Mouse (Mus musculus) kidney, postnatal 4 days (tissue): ENCODE measurements around the gene Sned1.
"Not testable (repeated sequence)": the region's sequence is repeated elsewhere in the genome, so short reads cannot be mapped to it uniquely, and the experiment has no call there.

Experiments used
- DNase-seq, 2 experiments: peaks; one replicate each; pipeline ENCODE4 v3.0.0; 2021; ENCODE audit warnings: mixed read lengths in 2 of 2

Gene Sned1

DNA sequence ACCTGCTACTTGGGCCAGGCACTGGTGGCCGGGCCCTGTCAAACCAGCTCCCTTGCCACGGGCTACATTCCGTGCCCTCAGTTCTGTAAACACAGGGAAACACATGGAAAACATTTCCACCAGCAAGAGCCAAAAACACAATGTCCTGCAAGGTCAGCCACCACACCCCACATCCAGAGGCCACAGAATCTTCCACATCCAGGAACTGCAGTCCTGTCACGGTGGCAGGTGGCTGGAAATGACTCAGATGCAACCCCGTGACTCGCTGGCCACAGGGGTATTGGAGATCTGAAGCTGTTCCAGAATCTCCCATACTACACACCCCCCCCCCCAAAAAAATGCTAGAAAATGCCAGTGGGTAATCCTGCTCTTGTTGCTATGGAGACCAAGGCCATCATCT lies 6.4 kb upstream of the Sned1 start:
- DNase-seq, result no peak

- no peak for DNase-seq
Observed at GRCm38 (mm10) chr1:93229626-93230025, 6.0 kb upstream of the Sned1 start.

- peak; percentile 55 to 69 for DNase-seq
Observed at GRCm38 (mm10) chr1:93236545-93236924, 894 bp downstream of the Sned1 start.

GRCm38 (mm10) chr1:93237676-93238075 lies 2.0 kb downstream of the Sned1 start:
- no peak for DNase-seq

- peak; percentile 59 to 69 for DNase-seq
Observed at GRCm38 (mm10) chr1:93238201-93238600, 2.6 kb downstream of the Sned1 start.

DNA sequence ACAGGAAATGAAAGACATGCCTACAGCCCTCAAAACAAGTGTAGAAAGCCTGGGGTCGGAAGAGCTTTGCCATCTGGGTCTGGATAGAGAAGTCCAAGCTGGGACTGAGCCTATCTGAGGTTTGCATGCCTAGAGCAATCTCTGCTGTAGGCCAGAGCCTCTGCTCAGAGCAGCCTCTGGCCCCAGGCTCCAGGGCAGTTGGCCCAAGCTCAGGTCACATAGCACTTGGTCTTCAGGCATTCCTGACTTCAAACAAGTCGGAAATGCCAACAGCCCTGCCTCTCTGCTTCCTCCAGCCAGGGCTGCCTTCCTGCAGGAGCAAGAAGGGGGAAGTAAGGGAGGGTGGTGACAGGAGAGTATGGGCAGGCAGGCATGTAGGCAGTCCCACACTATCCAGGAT lies 10.3 kb downstream of the Sned1 start:
- peak in 1 of 2 experiments; percentile 25 for DNase-seq

GRCm38 (mm10) chr1:93252586-93252985 lies 16.9 kb downstream of the Sned1 start:
- no peak for DNase-seq

DNA sequence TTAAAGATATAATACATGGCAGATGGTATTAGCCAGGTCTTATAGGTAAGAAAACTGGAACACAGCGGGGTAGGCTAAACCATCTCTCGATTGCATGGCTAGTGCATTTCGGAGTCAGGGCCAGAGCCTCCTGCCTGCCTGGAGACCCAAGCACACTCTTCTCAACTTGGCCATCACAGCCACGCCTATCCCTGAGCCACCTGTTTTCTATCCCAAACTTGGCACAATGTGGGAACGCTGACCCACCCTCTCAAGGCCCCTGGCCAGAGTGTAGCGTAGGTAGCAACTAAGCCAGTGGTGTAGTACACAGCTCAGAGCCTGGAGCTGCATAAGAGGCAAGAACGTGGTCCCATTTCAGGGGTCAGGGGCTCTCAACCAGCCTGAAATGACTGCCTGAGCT lies 20.1 kb downstream of the Sned1 start:
- no peak for DNase-seq

- DNase-seq, result no peak
Observed at GRCm38 (mm10) chr1:93257560-93257959, 21.9 kb downstream of the Sned1 start.

- peak; percentile 46 to 47 for DNase-seq
Observed at GRCm38 (mm10) chr1:93267207-93267606, 31.6 kb downstream of the Sned1 start.

DNA sequence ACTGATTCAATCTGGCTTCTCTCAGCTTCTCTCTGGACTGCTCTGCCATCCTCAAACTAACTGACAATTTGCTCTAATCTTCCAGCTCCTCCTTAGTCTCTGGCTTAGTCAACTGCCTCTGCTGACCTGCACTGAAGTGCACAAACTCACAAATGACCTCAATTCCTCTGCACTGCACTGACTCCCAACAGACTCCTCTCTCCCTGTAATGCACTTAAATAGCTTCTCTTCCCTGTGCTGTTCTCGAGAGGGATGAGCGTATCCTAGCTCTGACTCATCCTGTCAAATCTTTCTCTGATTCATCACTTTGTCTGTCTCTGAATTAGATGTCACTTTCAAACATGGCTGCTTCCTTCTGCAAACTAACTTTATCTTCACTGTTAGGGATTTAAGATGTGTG lies 32.6 kb downstream of the Sned1 start:
- no peak for DNase-seq

- no peak for DNase-seq
Observed at GRCm38 (mm10) chr1:93270516-93271240, 35.0 kb downstream of the Sned1 start.

DNA sequence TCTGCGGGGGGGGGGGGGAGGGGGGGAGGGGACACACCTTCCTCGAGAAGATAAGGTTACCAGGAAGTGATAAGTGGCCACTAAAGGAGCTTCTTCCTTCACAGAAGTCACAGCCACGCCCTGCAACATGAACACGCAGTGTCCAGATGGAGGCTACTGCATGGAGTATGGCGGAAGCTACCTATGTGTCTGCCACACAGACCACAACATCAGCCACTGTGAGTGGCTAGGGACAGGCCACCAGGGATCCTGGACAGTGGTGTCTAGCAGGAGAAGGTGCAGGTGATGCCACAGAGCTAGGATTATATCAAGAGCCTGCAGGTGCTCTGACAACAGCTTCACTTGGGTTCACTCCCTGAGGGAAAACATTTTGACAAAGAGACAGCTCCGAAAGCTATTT lies 36.1 kb downstream of the Sned1 start:
- DNase-seq, result no peak

GRCm38 (mm10) chr1:93272409-93272821 lies 36.8 kb downstream of the Sned1 start:
- DNase-seq, result peak; percentile 80 to 82

DNA sequence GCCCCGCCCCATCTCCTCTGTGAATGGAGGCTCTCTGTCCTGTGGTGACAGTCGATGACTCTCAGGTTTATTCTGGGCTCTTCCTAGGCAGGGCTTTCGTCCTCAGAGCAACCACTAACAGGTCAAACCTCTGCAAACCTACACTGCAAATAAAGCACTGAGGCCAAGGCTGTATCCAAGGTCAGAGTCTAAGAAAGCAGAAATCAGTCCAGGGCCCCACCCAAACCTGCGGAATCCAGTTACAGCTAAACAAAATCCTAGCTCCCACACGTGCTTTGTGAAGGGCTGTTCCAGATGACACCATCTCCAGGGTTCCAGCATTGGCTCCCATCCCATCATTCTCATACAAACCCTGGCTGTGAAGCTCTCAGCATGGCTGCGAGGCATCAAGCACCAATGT lies 39.9 kb downstream of the Sned1 start:
- no peak for DNase-seq

GRCm38 (mm10) chr1:93277041-93277440 lies 41.4 kb downstream of the Sned1 start:
- DNase-seq, result no peak

- no peak for DNase-seq
Observed at GRCm38 (mm10) chr1:93289678-93290214, 54.1 kb downstream of the Sned1 start.

DNA sequence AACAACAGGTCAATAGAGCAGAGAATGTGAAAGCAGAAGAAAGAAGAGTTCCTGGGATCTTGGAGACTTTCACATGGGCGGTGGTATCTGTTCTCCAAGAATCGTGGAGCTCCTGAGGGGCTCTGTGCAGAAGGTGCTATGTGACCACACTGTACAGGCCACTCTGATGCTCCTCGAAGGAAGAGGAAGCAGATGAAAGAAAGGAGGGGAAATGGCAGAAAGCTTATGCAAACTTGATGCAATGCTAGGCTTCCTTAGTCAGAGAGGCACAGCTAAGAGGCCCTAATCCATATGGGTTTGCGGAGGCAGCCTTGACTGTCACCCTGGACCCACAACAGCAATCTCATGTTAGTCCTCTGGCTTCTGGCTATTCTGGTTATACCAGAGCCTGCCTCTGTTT lies 55.3 kb downstream of the Sned1 start:
- no peak for DNase-seq

GRCm38 (mm10) chr1:93291591-93291990 lies 56.0 kb downstream of the Sned1 start:
- no peak for DNase-seq

DNA sequence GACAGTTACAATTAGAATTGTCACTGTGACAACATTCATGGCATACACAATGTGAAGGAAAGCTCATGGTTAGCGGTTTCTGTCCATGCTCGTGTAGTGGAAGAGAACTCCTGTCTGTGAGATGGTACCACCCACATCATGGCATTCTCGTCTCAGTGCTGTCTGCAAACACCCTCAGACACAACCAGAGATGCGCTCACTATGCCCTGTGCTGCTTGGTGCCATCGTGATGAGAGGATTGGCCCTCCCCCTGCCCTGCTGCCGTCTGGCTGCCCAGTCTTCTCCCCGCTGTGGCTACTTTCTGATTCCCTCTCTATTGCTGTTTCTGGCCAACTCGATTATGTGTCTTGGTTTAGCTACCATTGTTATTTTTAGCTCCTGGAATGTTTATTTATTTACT lies 56.4 kb downstream of the Sned1 start:
- DNase-seq, result no peak

GRCm38 (mm10) chr1:93294491-93294890 lies 58.9 kb downstream of the Sned1 start:
- DNase-seq, result not testable (repeated sequence)

DNA sequence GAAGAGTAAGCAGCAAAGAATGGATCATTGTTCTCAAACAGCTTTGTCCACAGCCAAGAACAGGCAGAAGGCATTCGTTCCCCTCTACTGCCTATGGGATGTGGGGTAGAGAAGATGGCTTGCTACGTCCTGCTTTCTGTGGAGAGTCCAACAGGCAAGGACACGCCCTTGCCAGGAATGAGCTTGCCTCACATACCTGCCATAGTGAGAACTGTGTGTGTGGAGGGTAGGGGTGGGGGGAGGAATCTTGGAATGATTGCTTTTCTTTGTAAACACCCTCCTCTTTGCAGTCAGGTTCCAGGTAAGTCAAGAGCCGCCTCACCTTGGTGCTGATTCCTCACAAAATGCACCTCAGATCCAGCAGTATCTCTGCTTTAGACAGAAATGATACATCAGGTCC lies 64.2 kb downstream of the Sned1 start:
- DNase-seq, result no peak

DNA sequence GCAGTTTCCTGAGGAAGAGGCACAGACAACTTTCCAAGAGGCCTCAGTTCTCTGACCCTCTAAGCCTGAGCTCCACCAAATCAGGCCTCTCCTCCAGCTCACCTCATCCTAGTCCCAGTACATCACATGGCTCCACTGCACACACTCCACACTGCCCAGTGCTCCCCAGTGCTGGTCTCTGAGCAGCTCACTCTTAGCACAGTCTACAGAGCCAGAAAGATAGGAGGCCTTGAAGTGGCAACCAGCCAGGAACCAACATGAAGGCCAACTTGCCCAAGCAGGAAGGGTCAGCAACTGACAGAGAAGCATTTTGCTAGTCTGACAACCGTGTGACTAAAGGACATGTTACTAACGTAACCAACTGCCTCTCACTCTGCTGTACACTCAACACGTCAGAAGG lies 64.9 kb downstream of the Sned1 start:
- no peak for DNase-seq

DNA sequence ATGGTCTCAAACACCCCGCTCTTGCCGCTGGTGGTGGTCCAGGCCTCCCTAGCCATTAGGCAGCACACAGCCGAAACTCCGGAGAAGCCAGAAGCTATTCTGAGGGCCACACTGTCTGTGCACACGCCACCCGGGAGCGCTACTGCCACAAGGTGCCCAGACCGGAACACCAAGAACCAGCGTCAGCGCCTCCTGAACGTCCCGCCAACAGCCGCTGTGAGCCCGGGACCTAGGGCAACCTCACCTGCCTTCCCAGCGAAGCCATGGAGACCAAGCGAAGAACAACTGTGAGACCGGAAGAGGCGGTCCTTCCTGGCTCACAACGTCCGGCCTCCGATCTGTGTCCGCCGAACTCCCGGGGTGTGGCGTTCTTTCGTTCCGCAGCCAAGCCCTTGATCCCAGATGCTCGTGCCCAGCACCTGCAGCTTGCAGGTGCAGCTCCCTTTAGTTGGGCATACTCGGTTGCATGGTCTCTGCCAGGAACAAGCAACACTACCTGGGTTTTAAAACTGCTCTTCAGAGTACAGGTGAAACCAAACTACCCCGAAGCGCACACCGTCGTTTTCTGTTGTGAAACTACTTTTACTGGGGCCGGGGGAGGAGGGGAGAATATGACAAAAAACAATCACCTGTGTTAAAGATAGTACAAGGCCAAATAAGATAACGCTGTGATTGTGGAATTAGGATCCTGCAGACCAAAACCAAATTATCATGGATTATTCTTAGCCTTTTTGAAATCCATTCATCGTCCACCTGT lies 70.1 kb downstream of the Sned1 start, which contains the start of gene Mterf4:
TSS of gene Mterf4 (minus strand) at position 335 of the 757 bp plus-strand sequence.
- peak; percentile 88 to 90 for DNase-seq
